In the genomic region with DNA sequence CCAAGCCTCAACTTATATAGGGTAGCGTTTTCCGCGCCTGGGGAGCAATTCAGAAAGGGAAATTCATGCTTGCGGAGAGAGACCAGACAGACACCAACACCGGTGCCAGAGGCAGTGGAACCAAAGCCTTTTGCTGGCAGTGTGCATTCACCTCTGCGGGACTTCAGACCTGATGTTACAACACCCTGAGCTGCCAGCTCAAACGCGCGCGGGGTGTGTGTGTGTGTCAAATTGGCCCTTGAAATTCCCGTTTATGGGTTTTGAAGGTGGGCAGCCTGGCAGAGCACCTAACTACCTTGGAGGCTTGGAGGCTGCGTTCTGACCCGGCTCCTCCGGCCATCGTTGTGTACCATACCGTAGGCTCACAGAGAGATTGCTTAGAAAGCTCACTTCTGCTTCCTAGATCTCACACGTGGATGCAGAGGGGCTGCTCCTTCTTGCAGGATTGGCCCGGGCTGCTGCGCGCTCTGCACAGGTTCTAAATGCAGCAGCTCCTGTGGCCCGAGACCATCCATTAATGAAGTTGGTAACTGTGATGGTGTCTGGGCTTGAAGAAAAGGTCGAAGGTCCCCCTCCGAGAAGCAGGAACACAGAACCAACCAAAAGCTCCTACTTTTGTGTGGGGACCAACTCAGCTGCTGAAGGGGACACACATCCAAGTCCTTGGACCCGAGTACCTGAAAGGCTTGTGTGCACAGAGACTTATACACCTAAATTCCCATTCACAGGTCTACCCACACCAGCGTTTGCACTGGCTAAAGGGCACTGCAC, we compare ENCODE assay signal across 15 mouse cellular contexts. TPM values are rescaled to one million over a fixed set of nuclear protein-coding genes. Genes with fewer than 3 reads are reported as not detected.
DNase-seq lines count a peak whose midpoint lies in the region; ATAC-seq and TF ChIP-seq lines count a peak whose summit lies in the region.
"Had no signal": no experiment of that assay in that cellular context is flagged by ENCODE, and none has a peak within 500 bp of the region (broad histone marks: within the 10 kb centered on the region; RNA-seq: fewer than 3 reads in every experiment).

No protein-coding gene starts in this region.

- no peaks in the 10 kb centered on the region for H3K9me3 ChIP-seq in liver, postnatal 0 days (ENCODE audit: low read length)
- H3K9me3 ChIP-seq in liver, embryonic 11.5 days (ENCODE audit: control insufficient read depth, low read length), result no peaks in the 10 kb centered on the region
- H3K9me3 ChIP-seq in forebrain, postnatal 0 days (ENCODE audit: low read length), result no peaks in the 10 kb centered on the region

- no peak for DNase-seq in liver, postnatal 0 days
- DNase-seq in liver, embryonic 11.5 days (ENCODE audit: low spot score), result no peak
- DNase-seq in forebrain, postnatal 0 days, result no peak
- no peak for DNase-seq in left cerebral cortex, postnatal 36 days (ENCODE audit: low spot score in 2 of 2)
- DNase-seq in layer of hippocampus, adult 2 months (ENCODE audit: low spot score in 2 of 2), result no peak
- no peak for DNase-seq in lung, postnatal 4 days
- DNase-seq in thymus, adult 2 months, result no peak
- DNase-seq: heart, adult 2 months; heart, postnatal 4 days; thymus, postnatal 25 days had no signal

- no peak for TF ChIP-seq POLR2A in thymus, adult 2 months (IDR thresholded peaks at IDR 0.05; ENCODE audit: control insufficient read depth, extremely low read depth, insufficient read depth, low read length, poor library complexity)

- TF ChIP-seq EP300 in liver, postnatal 0 days (IDR thresholded peaks at IDR 0.05; ENCODE audit: low read depth), result no peak

- H3K36me3 ChIP-seq in liver, postnatal 0 days (replicated peaks; ENCODE audit: insufficient read depth, low read length), result no peaks in the 10 kb centered on the region
- no peaks in the 10 kb centered on the region for H3K36me3 ChIP-seq in liver, embryonic 11.5 days (ENCODE audit: control insufficient read depth, insufficient read depth, low read length)
- H3K36me3 ChIP-seq in forebrain, postnatal 0 days (ENCODE audit: insufficient read depth), result no peaks in the 10 kb centered on the region
- no peaks in the 10 kb centered on the region for H3K36me3 ChIP-seq in thymus, adult 2 months (ENCODE audit: control insufficient read depth, insufficient read depth, low read length)

- H3K27ac ChIP-seq in liver, postnatal 0 days (ENCODE audit: low read depth), result no peak overlapping the region
- no peak overlapping the region for H3K27ac ChIP-seq in liver, embryonic 11.5 days (ENCODE audit: low read depth, low read length)
- H3K27ac ChIP-seq in forebrain, postnatal 0 days (ENCODE audit: low read depth, low read length), result no peak overlapping the region
- H3K27ac ChIP-seq in layer of hippocampus, adult 2 months, result no peak overlapping the region
- no peak overlapping the region for H3K27ac ChIP-seq in thymus, adult 2 months (ENCODE audit: control insufficient read depth, insufficient read depth, low read length)
- H3K27ac ChIP-seq: heart, adult 2 months had no signal

- H3K4me3 ChIP-seq in liver, postnatal 0 days (ENCODE audit: low read depth, low read length), result no peak overlapping the region
- no peak overlapping the region for H3K4me3 ChIP-seq in liver, embryonic 11.5 days (ENCODE audit: low read depth, low read length)
- H3K4me3 ChIP-seq in forebrain, postnatal 0 days (ENCODE audit: low read depth, low read length), result no peak overlapping the region
- H3K4me3 ChIP-seq in layer of hippocampus, adult 2 months, result no peak overlapping the region
- H3K4me3 ChIP-seq in thymus, adult 2 months (ENCODE audit: control insufficient read depth, insufficient read depth, low read length), result no peak overlapping the region
- H3K4me3 ChIP-seq: heart, adult 2 months; myocyte had no signal

- no peak overlapping the region for H3K4me2 ChIP-seq in liver, postnatal 0 days (ENCODE audit: low read depth, low read length)
- no peak overlapping the region for H3K4me2 ChIP-seq in liver, embryonic 11.5 days
- H3K4me2 ChIP-seq in forebrain, postnatal 0 days (ENCODE audit: low read depth), result peak overlapping the region; percentile 26; the same call in 1 of the 2 replicates

- H3K27me3 ChIP-seq in liver, postnatal 0 days (ENCODE audit: insufficient read depth, low read length), result peaks cover 86% of the 10 kb centered on the region
- peaks cover 96% of the 10 kb centered on the region for H3K27me3 ChIP-seq in liver, embryonic 11.5 days (replicated peaks; ENCODE audit: control insufficient read depth, insufficient read depth, low read length)
- H3K27me3 ChIP-seq in forebrain, postnatal 0 days (ENCODE audit: insufficient read depth, low read length), result peaks cover 69% of the 10 kb centered on the region
- peaks cover 19% of the 10 kb centered on the region for H3K27me3 ChIP-seq in thymus, adult 2 months (ENCODE audit: control insufficient read depth, insufficient read depth, low read length)

- no peaks in the 10 kb centered on the region for H3K4me1 ChIP-seq in liver, postnatal 0 days (ENCODE audit: insufficient read depth)
- no peaks in the 10 kb centered on the region for H3K4me1 ChIP-seq in liver, embryonic 11.5 days (replicated peaks; ENCODE audit: control insufficient read depth, insufficient read depth, low read length)
- no peaks in the 10 kb centered on the region for H3K4me1 ChIP-seq in forebrain, postnatal 0 days (ENCODE audit: insufficient read depth)
- H3K4me1 ChIP-seq in thymus, adult 2 months (replicated peaks; ENCODE audit: control insufficient read depth, insufficient read depth, low read length), result no peaks in the 10 kb centered on the region

- WGBS in liver, postnatal 0 days (ENCODE audit: insufficient replicate concordance), result 6% methylated on average over 25 of the region's 25 CpGs
- WGBS in liver, embryonic 11.5 days, result 11% methylated on average over 25 of the region's 25 CpGs
- 9% methylated on average over 25 of the region's 25 CpGs for WGBS in forebrain, postnatal 0 days
- WGBS in thymus, adult 2 months, result 9% methylated on average over 25 of the region's 25 CpGs

- H3K9ac ChIP-seq in liver, postnatal 0 days (replicated peaks), result no peak overlapping the region
- no peak overlapping the region for H3K9ac ChIP-seq in liver, embryonic 11.5 days (ENCODE audit: low read depth, low read length)
- H3K9ac ChIP-seq in forebrain, postnatal 0 days, result no peak overlapping the region

- intact Hi-C loops in left cerebral cortex, postnatal 36 days (cut with DNase I), result no loop called here

- no peak for TF ChIP-seq CTCF in liver, postnatal 0 days (IDR thresholded peaks at IDR 0.05; ENCODE audit: low read depth)
- no peak for TF ChIP-seq CTCF in forebrain, postnatal 0 days (IDR thresholded peaks at IDR 0.05; ENCODE audit: low read depth)
- no peak for TF ChIP-seq CTCF in layer of hippocampus, adult 2 months (conservative IDR thresholded peaks at IDR 0.05)
- no peak for TF ChIP-seq CTCF in thymus, adult 2 months (IDR thresholded peaks at IDR 0.05; ENCODE audit: borderline replicate concordance, control insufficient read depth, extremely low read depth, insufficient read depth, low read length, poor library complexity)

- ATAC-seq in liver, postnatal 0 days, result peak; percentile 54; the same call in 1 of the 2 replicates
- no peak for ATAC-seq in liver, embryonic 11.5 days (replicated peaks; ENCODE audit: low FRiP score)
- ATAC-seq in forebrain, postnatal 0 days, result no peak
- ATAC-seq in megakaryocyte, adult 5-6 weeks (ENCODE audit: poor library complexity, severe bottlenecking), result peak; percentile 71

RNA-seq across cellular contexts. Expression of a gene that starts 7.4 kb away (rescaled TPM):
- not detected in 2 replicates for polyA plus RNA-seq in liver, postnatal 0 days (2015; fragmentation: Nextera tagmentation; extraction: Ambion mirVana)
- polyA plus RNA-seq in liver, embryonic 11.5 days (2014; fragmentation: Nextera tagmentation; extraction: Ambion mirVana), result not detected in 2 replicates
- 32.8 and 41.0 TPM in 2 replicates for total RNA-seq in forebrain, postnatal 0 days (2014; rRNA removed)
- polyA plus RNA-seq in forebrain, postnatal 0 days (2015; fragmentation: Nextera tagmentation; extraction: Ambion mirVana), result 11.6 and 14.7 TPM in 2 replicates
- 0.04 TPM in 1 of 2 replicates, not detected in the other for total RNA-seq in megakaryocyte, adult 5-6 weeks (2015)
- not detected in 2 replicates for total RNA-seq in megakaryocyte, adult 5-6 weeks (2017)
- 10 to 100 TPM; 22.1 to 27.1 TPM for total RNA-seq in left cerebral cortex, postnatal 36 days (2021)
- 10 to 100 TPM; 25.2 to 27.1 TPM for total RNA-seq in layer of hippocampus, adult 2 months (2021)
- 0.11 and 0.12 TPM in 2 replicates for polyA plus RNA-seq in thymus, adult 2 months (2012; rRNA removed)
- total RNA-seq: heart, adult 2 months; heart, postnatal 4 days had no signal
- polyA plus RNA-seq: C2C12; heart, adult 2 months; kidney, embryonic 16.5 days; lung, embryonic 16.5 days; myocyte had no signal

RNA-seq across cellular contexts. Expression of a gene that starts 36.9 kb away (rescaled TPM):
- 0.28 and 0.33 TPM in 2 replicates for polyA plus RNA-seq in liver, postnatal 0 days (2015; fragmentation: Nextera tagmentation; extraction: Ambion mirVana)
- not detected in 2 replicates for polyA plus RNA-seq in liver, embryonic 11.5 days (2014; fragmentation: Nextera tagmentation; extraction: Ambion mirVana)
- total RNA-seq in forebrain, postnatal 0 days (2014; rRNA removed), result 103 and 130 TPM in 2 replicates
- polyA plus RNA-seq in forebrain, postnatal 0 days (2015; fragmentation: Nextera tagmentation; extraction: Ambion mirVana), result 127 and 138 TPM in 2 replicates
- not detected in 2 replicates for total RNA-seq in megakaryocyte, adult 5-6 weeks (2015)
- total RNA-seq in megakaryocyte, adult 5-6 weeks (2017), result not detected in 2 replicates
- total RNA-seq in left cerebral cortex, postnatal 36 days (2021), result 100 to 1,000 TPM in 1 of 2 experiments, 10 to 100 TPM in 1; 99.3 to 114 TPM
- total RNA-seq in layer of hippocampus, adult 2 months (2021), result 100 to 1,000 TPM in 1 of 2 experiments, 10 to 100 TPM in 1; 95.9 to 105 TPM
- polyA plus RNA-seq in thymus, adult 2 months (2012; rRNA removed), result 0.51 and 0.66 TPM in 2 replicates
- total RNA-seq: heart, adult 2 months; heart, postnatal 4 days had no signal
- polyA plus RNA-seq: C2C12; lung, embryonic 16.5 days; myocyte had no signal

Comparison
In these comparisons a context has a peak if more than half of its experiments do, and no peak if none do; other contexts are left out.
1. ATAC-seq: peak in liver, postnatal 0 days (single experiment) and megakaryocyte, adult 5-6 weeks (single experiment); none in liver, embryonic 11.5 days (single experiment) and forebrain, postnatal 0 days (single experiment).
2. RNA of a gene that starts 7.4 kb away (total RNA-seq): 32.8 to 41.0 TPM in forebrain, postnatal 0 days, 22.1 to 27.1 TPM in left cerebral cortex, postnatal 36 days and 25.2 to 27.1 TPM in layer of hippocampus, adult 2 months; 0.04 TPM in megakaryocyte, adult 5-6 weeks; every median in the first group is over 10 times any median in the second.
3. RNA of a gene that starts 36.9 kb away (total RNA-seq): 99.3 to 114 TPM in left cerebral cortex, postnatal 36 days, 95.9 to 105 TPM in layer of hippocampus, adult 2 months and 103 to 130 TPM in forebrain, postnatal 0 days; not detected in megakaryocyte, adult 5-6 weeks; every median in the first group is over 10 times any median in the second.